Mouse (Mus musculus) heart, postnatal 0 days (tissue): Measurements from ENCODE around the gene Nacc2. TPM values are rescaled to one million over a fixed set of nuclear protein-coding genes. Genes with fewer than 3 reads are reported as not detected.

ENCODE experiments used
- ATAC-seq: fragments of 200-750 bp; cut with Nextera tagmentation; 2 replicates; pipeline ENCODE4 v1.8.0; 2017; ENCODE audit warnings: low read depth, moderate number of reproducible peaks, moderate library complexity; ENCODE audit not compliant: insufficient read depth
- DNase-seq: peaks from one replicate; pipeline ENCODE4 v3.0.0-alpha.2; 2016; ENCODE audit warnings: low spot score
- H3K27ac ChIP-seq: fragments of 300-500 bp; sonication (generic); 2 replicates; pipeline ENCODE4 v1.5.1; 2014; ENCODE audit warnings: low read depth, mild to moderate bottlenecking
- H3K27me3 ChIP-seq: fragments of 300-500 bp; sonication (generic); 2 replicates; pipeline ENCODE4 v1.6.1; 2014; ENCODE audit warnings: low read length, mixed read lengths; ENCODE audit not compliant: control insufficient read depth, insufficient read depth
- H3K36me3 ChIP-seq: fragments of 300-500 bp; sonication (generic); replicated peaks from 2 replicates; pipeline ENCODE4 v1.6.1; 2014; ENCODE audit warnings: low read length, mixed read lengths; ENCODE audit not compliant: control insufficient read depth, insufficient read depth
- H3K4me1 ChIP-seq: fragments of 300-500 bp; sonication (generic); 2 replicates; pipeline ENCODE4 v1.6.1; 2014; ENCODE audit warnings: antibody characterized with exemption; ENCODE audit not compliant: control insufficient read depth, insufficient read depth
- H3K4me2 ChIP-seq: fragments of 300-500 bp; sonication (generic); 2 replicates; pipeline ENCODE4 v1.6.1; 2014; ENCODE audit warnings: low read depth, mild to moderate bottlenecking, low read length, moderate library complexity
- H3K4me3 ChIP-seq: fragments of 300-500 bp; sonication (generic); 2 replicates; pipeline ENCODE4 v1.5.1; 2014; ENCODE audit warnings: low read depth, low read length
- H3K9ac ChIP-seq: fragments of 300-500 bp; sonication (generic); replicated peaks from 2 replicates; pipeline ENCODE4 v1.6.1; 2014; ENCODE audit warnings: low read depth, low read length, mixed read lengths
- H3K9me3 ChIP-seq: fragments of 300-500 bp; sonication (generic); replicated peaks from 2 replicates; pipeline ENCODE4 v1.6.1; 2016; ENCODE audit warnings: low read length; ENCODE audit not compliant: control insufficient read depth
- CTCF ChIP-seq: IDR thresholded peaks from 2 replicates; pipeline ENCODE4 v1.5.1; 2016; ENCODE audit warnings: antibody characterized with exemption, control low read depth, low read depth
- EP300 ChIP-seq: IDR thresholded peaks from 2 replicates; pipeline ENCODE4 v1.6.1; 2016; ENCODE audit warnings: antibody characterized with exemption, low read depth
- WGBS: fragments of 180-500 bp; shearing (Covaris S2); extraction: QIAGEN DNeasy Blood & Tissue Kit; methylation state at CpG from one replicate; pipeline ENCODE4 v1.1.7; 2014; 5-methylcytosine and 5-hydroxymethylcytosine counted together
- polyA plus RNA-seq: library from polyadenylated mRNA; unstranded; fragments of >200 nt; fragmentation: Nextera tagmentation; extraction: Ambion mirVana; gene quantifications from 2 replicates; pipeline ENCODE4 v1.2.1, GENCODE M21; 2015
- total RNA-seq: library from RNA; depleted of rRNA; stranded (reverse); fragments of >200 nt; gene quantifications from 2 replicates; pipeline ENCODE4 v1.2.3, GENCODE M21; 2014; ENCODE audit warnings: low replicate concordance

The Nacc2 gene
- total and polyA plus RNA-seq, 2 experiments from 2014 or later = 6.9 to 20.6 TPM

DNA sequence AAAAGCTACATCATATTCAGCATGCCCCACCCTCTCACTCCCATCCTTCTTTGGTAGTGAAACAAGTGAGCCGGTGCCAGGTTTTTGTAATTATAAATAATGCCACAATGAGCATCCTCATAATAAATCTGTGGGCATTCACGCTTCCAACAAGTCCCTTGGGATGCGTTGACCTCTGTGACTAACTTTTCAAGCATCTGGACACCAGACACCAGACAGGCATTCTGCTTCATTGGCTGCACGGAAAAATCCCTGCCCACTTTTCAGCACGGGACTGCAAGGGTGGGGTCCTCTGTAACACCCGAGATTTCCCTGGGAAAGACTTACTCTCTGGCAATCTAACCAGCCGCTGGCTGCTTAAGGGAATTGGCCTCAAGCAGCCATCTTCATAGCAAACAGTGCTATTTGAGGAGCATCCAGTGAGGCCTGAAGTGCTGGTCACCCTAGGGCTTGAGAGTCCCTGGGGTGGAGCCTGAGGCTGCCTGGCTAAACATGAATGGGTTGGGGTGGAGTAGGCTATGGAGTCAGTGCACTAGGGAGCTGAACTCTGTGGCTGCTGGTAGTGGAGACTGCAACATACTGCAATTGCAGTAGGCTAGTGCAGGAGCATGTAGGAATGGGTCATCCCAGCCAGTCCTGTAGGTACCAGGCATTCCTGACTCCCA lies 24.8 kb upstream of the Nacc2 start:
- TF ChIP-seq CTCF (no peak), EP300 (no peak)

DNA sequence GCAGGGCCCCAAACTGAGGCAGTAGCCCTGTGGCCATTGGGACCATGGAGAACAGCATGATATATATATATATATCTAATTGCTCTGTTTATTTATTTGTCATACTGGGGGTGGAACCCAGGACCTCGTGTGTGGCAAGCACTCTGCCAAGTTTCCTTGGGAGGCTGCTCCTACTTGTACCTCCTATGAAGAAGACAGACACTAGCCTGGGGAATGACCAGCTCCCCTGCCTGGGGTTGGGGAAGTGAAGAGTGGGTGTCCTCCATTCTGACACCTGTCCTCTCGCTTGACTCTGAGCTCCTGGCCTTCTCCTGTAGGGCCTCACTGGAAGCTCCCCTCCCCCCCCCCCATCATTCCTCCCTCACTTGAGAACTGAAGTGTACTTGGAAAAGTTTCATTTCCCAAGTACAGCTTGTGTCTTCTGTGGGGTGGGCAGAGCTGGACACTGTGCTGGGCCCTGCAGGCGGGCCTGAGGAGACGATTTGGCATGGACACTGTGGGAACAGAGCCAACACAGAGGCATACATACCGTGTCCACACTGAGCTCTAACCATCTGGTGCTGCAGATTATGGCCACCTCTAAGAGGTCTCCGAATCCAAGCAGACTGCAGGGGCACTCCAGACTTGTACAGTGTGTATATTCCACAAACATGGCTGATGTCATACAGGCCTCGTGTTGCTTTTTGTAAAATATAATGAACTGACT lies 23.5 kb upstream of the Nacc2 start:
- ATAC-seq = peak; percentile 49; the same call in 1 of the 2 replicates
- Histone ChIP-seq H3K27ac (no peak overlapping the region), H3K36me3 (no peaks in the 10 kb centered on the region), H3K4me3 (no peak overlapping the region), H3K4me1 (peaks cover 5% of the 10 kb centered on the region; the same call in 1 of the 2 replicates), H3K4me2 (no peak overlapping the region), H3K9me3 (no peaks in the 10 kb centered on the region), H3K27me3 (no peaks in the 10 kb centered on the region), H3K9ac (no peak overlapping the region)
- DNase-seq = no peak
- TF ChIP-seq CTCF (no peak), EP300 (no peak)
- WGBS = 34% methylated on average over 7 of the region's 7 CpGs

More for the DNA sequence above, 24.8 kb upstream of the Nacc2 start:
- no peaks in the 10 kb centered on the region for H3K27me3 ChIP-seq
- no peak for ATAC-seq
- peaks cover 5% of the 10 kb centered on the region; the same call in 1 of the 2 replicates for H3K4me1 ChIP-seq
- WGBS = 53% methylated on average over 7 of the region's 7 CpGs
- H3K36me3 ChIP-seq = no peaks in the 10 kb centered on the region
- H3K4me2 ChIP-seq = no peak overlapping the region
- H3K27ac ChIP-seq = no peak overlapping the region
- H3K9ac ChIP-seq = no peak overlapping the region
- no peak overlapping the region for H3K4me3 ChIP-seq
- no peaks in the 10 kb centered on the region for H3K9me3 ChIP-seq
- no peak for DNase-seq

DNA sequence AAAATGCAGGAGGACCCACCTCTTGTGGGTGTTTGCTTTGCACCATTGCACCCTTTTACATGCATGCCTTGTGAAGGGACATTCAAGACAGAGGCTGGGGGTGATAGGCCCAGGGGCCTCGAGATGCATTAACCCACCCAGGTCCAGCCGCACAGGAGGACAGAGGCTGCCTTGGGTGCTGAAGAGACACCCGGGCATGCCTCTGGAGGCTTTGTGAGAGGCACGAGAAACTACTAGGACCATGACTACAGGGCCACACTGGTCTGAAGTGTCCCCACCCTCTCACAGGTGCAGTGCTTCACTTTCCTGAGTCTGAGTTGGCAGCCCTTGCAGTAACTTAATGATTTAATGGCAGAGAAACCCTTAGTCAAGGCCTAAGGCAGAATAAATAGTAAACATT lies 22.1 kb upstream of the Nacc2 start:
- ATAC-seq (no peak), DNase-seq (no peak)
- no peaks in the 10 kb centered on the region for H3K27me3 ChIP-seq
- H3K4me1 ChIP-seq = peaks cover 10% of the 10 kb centered on the region
- no peak overlapping the region for H3K27ac ChIP-seq
- H3K4me3 ChIP-seq = no peak overlapping the region
- H3K9ac ChIP-seq = no peak overlapping the region
- no peak for TF ChIP-seq CTCF
- no peak for TF ChIP-seq EP300
- H3K4me2 ChIP-seq = no peak overlapping the region
- no peaks in the 10 kb centered on the region for H3K36me3 ChIP-seq
- WGBS = 85% methylated on average over 4 of the region's 4 CpGs
- H3K9me3 ChIP-seq = no peaks in the 10 kb centered on the region

DNA sequence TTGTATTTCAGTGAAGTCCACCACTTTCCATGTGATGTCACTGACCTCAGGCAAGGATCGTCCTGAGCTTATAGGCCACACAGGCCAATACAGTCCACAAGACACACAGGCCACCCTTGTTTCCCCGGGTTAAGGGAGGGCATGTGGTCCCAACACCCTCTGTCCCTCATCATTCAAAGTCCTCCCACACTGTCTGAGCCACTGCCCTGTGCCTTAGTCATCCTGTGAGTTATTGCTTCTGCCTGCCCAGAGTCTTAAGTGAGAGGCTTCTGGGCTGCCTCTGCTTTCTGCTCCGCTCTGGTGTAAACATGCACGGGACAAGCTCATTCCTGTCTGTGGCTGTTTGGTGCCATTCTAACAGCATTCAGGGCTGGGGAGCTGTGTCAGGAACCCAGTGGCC lies 21.3 kb upstream of the Nacc2 start:
- DNase-seq (no peak), ATAC-seq (no peak)
- no peaks in the 10 kb centered on the region for H3K9me3 ChIP-seq
- no peak overlapping the region for H3K27ac ChIP-seq
- no peak overlapping the region for H3K4me3 ChIP-seq
- H3K36me3 ChIP-seq = no peaks in the 10 kb centered on the region
- 78% methylated on average over 4 of the region's 4 CpGs for WGBS
- no peak for TF ChIP-seq CTCF
- no peak for TF ChIP-seq EP300
- H3K27me3 ChIP-seq = no peaks in the 10 kb centered on the region
- no peak overlapping the region for H3K9ac ChIP-seq
- H3K4me1 ChIP-seq = peaks cover 13% of the 10 kb centered on the region
- H3K4me2 ChIP-seq = no peak overlapping the region

DNA sequence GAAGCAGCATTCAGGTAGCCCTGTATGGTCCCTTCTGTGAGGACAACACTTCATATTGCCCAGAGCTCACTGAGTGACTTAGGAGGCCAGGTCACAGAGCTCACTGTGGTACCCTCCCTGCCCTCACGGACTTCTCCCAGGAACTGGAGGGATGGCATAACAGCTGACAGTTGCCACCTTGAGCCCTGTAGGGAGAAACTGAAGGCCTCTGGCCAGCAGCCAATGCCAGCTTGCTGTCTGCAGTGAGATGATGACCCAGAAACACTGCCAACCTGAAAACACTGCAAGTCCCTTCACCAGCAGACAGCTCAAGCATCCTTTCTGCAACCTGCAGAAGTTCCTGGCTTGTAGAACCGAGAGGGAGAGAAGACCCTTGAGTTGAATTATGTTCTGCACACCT lies 20.5 kb upstream of the Nacc2 start:
- DNase-seq (no peak), ATAC-seq (no peak)
- no peak overlapping the region for H3K4me2 ChIP-seq
- no peaks in the 10 kb centered on the region for H3K27me3 ChIP-seq
- H3K27ac ChIP-seq = no peak overlapping the region
- H3K4me1 ChIP-seq = peaks cover 20% of the 10 kb centered on the region
- H3K9ac ChIP-seq = no peak overlapping the region
- no peak overlapping the region for H3K4me3 ChIP-seq
- no peaks in the 10 kb centered on the region for H3K9me3 ChIP-seq
- H3K36me3 ChIP-seq = no peaks in the 10 kb centered on the region
- TF ChIP-seq CTCF (no peak), EP300 (no peak)
- WGBS = 57% methylated on average over 2 of the region's 2 CpGs
